Mouse (Mus musculus): ENCODE results near the gene Gpa33.

The Gpa33 gene

GRCm38 (mm10) chr1:166130224-166130860 lies at the start of gene Gpa33:
Gene Gpa33 (plus strand): TSS chr1:166130238.
- DNase-seq = no peak

- DNase-seq = no peak
Measured at GRCm38 (mm10) chr1:166088446-166089170, 41.4 kb upstream of the Gpa33 start.

- DNase-seq = no peak
Measured at GRCm38 (mm10) chr1:166089337-166089736, 40.7 kb upstream of the Gpa33 start.

- DNase-seq = no peak
Measured at GRCm38 (mm10) chr1:166089739-166090138, 40.3 kb upstream of the Gpa33 start.

- no peak for DNase-seq
Measured at GRCm38 (mm10) chr1:166090306-166090705, 39.7 kb upstream of the Gpa33 start.

- no peak for DNase-seq
Measured at GRCm38 (mm10) chr1:166094462-166094861, 35.6 kb upstream of the Gpa33 start.

GRCm38 (mm10) chr1:166098120-166098519 lies 31.9 kb upstream of the Gpa33 start:
- no peak for DNase-seq

GRCm38 (mm10) chr1:166102920-166103608 lies 27.0 kb upstream of the Gpa33 start:
- no peak for DNase-seq

- no peak for DNase-seq
Measured at GRCm38 (mm10) chr1:166104858-166105257, 25.2 kb upstream of the Gpa33 start.

GRCm38 (mm10) chr1:166105464-166105863 lies 24.6 kb upstream of the Gpa33 start:
- no peak for DNase-seq

- no peak for DNase-seq
Measured at GRCm38 (mm10) chr1:166114986-166115385, 15.1 kb upstream of the Gpa33 start.

- DNase-seq = no peak
Measured at GRCm38 (mm10) chr1:166115719-166116118, 14.3 kb upstream of the Gpa33 start.

- no peak for DNase-seq
Measured at GRCm38 (mm10) chr1:166117866-166118639, 12.0 kb upstream of the Gpa33 start.

GRCm38 (mm10) chr1:166122114-166122513 lies 7.9 kb upstream of the Gpa33 start:
- no peak for DNase-seq

GRCm38 (mm10) chr1:166123045-166123444 lies 7.0 kb upstream of the Gpa33 start:
- no peak for DNase-seq

- DNase-seq = no peak
Measured at GRCm38 (mm10) chr1:166123751-166124150, 6.3 kb upstream of the Gpa33 start.

GRCm38 (mm10) chr1:166124932-166125593 lies 5.0 kb upstream of the Gpa33 start:
- no peak for DNase-seq

- DNase-seq = no peak
Measured at GRCm38 (mm10) chr1:166126290-166126689, 3.7 kb upstream of the Gpa33 start.

- no peak for DNase-seq
Measured at GRCm38 (mm10) chr1:166126795-166127194, 3.2 kb upstream of the Gpa33 start.

GRCm38 (mm10) chr1:166127719-166128118 lies 2.3 kb upstream of the Gpa33 start, which contains the start of gene Dusp27:
Gene Dusp27 (minus strand): TSS chr1:166127922.
- DNase-seq = no peak

- no peak for DNase-seq
Measured at GRCm38 (mm10) chr1:166128551-166128950, 1.5 kb upstream of the Gpa33 start.

GRCm38 (mm10) chr1:166132367-166132766 lies 2.3 kb downstream of the Gpa33 start:
- DNase-seq = no peak

Data from cerebellum, adult 18-20 months (tissue).